Mouse (Mus musculus) MEL (cell line): Measurements from ENCODE around the gene Gpr171. TPM values are rescaled to one million over a fixed set of nuclear protein-coding genes. Genes with fewer than 3 reads are reported as not detected.

ENCODE experiments used
- DNase-seq: peaks from one replicate; pipeline ENCODE4 v3.0.0; 2011; ENCODE audit warnings: low read depth, low spot score
- H3K27ac ChIP-seq: 2 replicates; pipeline ENCODE4 v1.5.1; 2012; ENCODE audit warnings: low read depth, mild to moderate bottlenecking, control low read depth, low read length, moderate library complexity; ENCODE audit not compliant: control insufficient read depth
- H3K27me3 ChIP-seq, 2 experiments: fragments of 150-350 bp in 1 of 2; sonication (generic) in 1 of 2; 2 replicates each; pipeline ENCODE4 v1.6.1; 2012; ENCODE audit warnings: low read length in 2 of 2, mild to moderate bottlenecking in 2 of 2, improper control_type of control experiment in 1 of 2, moderate library complexity in 1 of 2; ENCODE audit not compliant: insufficient read depth in 2 of 2, control insufficient read depth in 1 of 2
- H3K36me3 ChIP-seq, 2 experiments: 2 replicates each; pipeline ENCODE4 v1.6.1; 2012 to 2014; ENCODE audit warnings: low read length in 2 of 2, improper control_type of control experiment in 1 of 2, inconsistent platforms in 1 of 2, mild to moderate bottlenecking in 1 of 2; ENCODE audit not compliant: insufficient read depth in 2 of 2, control insufficient read depth in 1 of 2
- H3K4me1 ChIP-seq, 2 experiments: fragments of 150-350 bp in 1 of 2; sonication (generic) in 1 of 2; 2 replicates each; pipeline ENCODE4 v1.6.1; 2012; ENCODE audit warnings: low read length in 2 of 2, improper control_type of control experiment in 1 of 2, mild to moderate bottlenecking in 1 of 2; ENCODE audit not compliant: insufficient read depth in 2 of 2, control insufficient read depth in 1 of 2
- H3K4me3 ChIP-seq, 2 experiments: fragments of 150-350 bp in 1 of 2; sonication (generic) in 1 of 2; 2 replicates each; pipeline ENCODE4 v1.5.1; 2012; ENCODE audit warnings: low read depth in 2 of 2, low read length in 2 of 2, mild to moderate bottlenecking in 2 of 2, moderate library complexity in 2 of 2, control low read depth in 1 of 2, improper control_type of control experiment in 1 of 2; ENCODE audit not compliant: control insufficient read depth in 1 of 2, insufficient read depth in 1 of 2
- H3K79me2 ChIP-seq: 2 replicates; pipeline ENCODE4 v1.6.1; 2012; ENCODE audit warnings: mild to moderate bottlenecking, low read length, moderate library complexity; ENCODE audit not compliant: control insufficient read depth, poor library complexity, insufficient read depth
- H3K9ac ChIP-seq: 2 replicates; pipeline ENCODE4 v1.6.1; 2012; ENCODE audit warnings: low read depth, mild to moderate bottlenecking, control low read depth, low read length, moderate library complexity; ENCODE audit not compliant: control insufficient read depth, poor library complexity, severe bottlenecking
- H3K9me3 ChIP-seq: fragments of 150-350 bp; sonication (generic); replicated peaks from 2 replicates; pipeline ENCODE4 v1.6.1; 2012; ENCODE audit warnings: mild to moderate bottlenecking, low read length, improper control_type of control experiment, moderate library complexity; ENCODE audit not compliant: insufficient read depth
- BHLHE40 ChIP-seq: IDR thresholded peaks from 2 replicates; pipeline ENCODE4 v1.6.1; 2012; ENCODE audit warnings: low read depth, mild to moderate bottlenecking, inconsistent platforms, low read length, improper control_type of control experiment, borderline replicate concordance
- CHD2 ChIP-seq: IDR thresholded peaks from 2 replicates; pipeline ENCODE4 v1.6.1; 2011; ENCODE audit warnings: low read length, improper control_type of control experiment
- E2F4 ChIP-seq: IDR thresholded peaks from 2 replicates; pipeline ENCODE4 v1.6.1; 2011; ENCODE audit warnings: low read depth, low read length, improper control_type of control experiment, borderline replicate concordance
- EP300 ChIP-seq, 2 experiments: IDR thresholded peaks; 2 replicates each; pipeline ENCODE4 v1.6.1; 2011; ENCODE audit warnings: improper control_type of control experiment in 2 of 2, low read length in 2 of 2, low read depth in 1 of 2, mild to moderate bottlenecking in 1 of 2
- ETS1 ChIP-seq: IDR thresholded peaks from 2 replicates; pipeline ENCODE4 v1.6.1; 2012; ENCODE audit warnings: low read depth, mild to moderate bottlenecking, inconsistent platforms, low read length, improper control_type of control experiment, moderate library complexity
- GATA1 ChIP-seq: IDR thresholded peaks from 2 replicates; pipeline ENCODE4 v1.6.1; 2011; ENCODE audit warnings: low read depth, low read length, improper control_type of control experiment
- HCFC1 ChIP-seq: IDR thresholded peaks from 2 replicates; pipeline ENCODE4 v1.6.1; 2012; ENCODE audit warnings: low read depth, mild to moderate bottlenecking, inconsistent platforms, low read length, improper control_type of control experiment, moderate library complexity
- MAFK ChIP-seq: IDR thresholded peaks from 2 replicates; pipeline ENCODE4 v1.6.1; 2011; ENCODE audit warnings: low read depth, mild to moderate bottlenecking, low read length, improper control_type of control experiment, borderline replicate concordance
- MAZ ChIP-seq: IDR thresholded peaks from 2 replicates; pipeline ENCODE4 v1.6.1; 2012; ENCODE audit warnings: low read depth, mild to moderate bottlenecking, inconsistent platforms, low read length, improper control_type of control experiment
- MEF2A ChIP-seq: IDR thresholded peaks from 2 replicates; pipeline ENCODE4 v1.6.1; 2014; ENCODE audit warnings: low read depth, mild to moderate bottlenecking, inconsistent platforms, low read length, improper control_type of control experiment; ENCODE audit not compliant: poor library complexity, insufficient replicate concordance, severe bottlenecking; ENCODE audit errors: extremely low read depth
- NELFE ChIP-seq: IDR thresholded peaks from 2 replicates; pipeline ENCODE4 v1.6.1; 2011; ENCODE audit warnings: low read depth, low read length, improper control_type of control experiment
- POLR2AphosphoS5 ChIP-seq: IDR thresholded peaks from 2 replicates; pipeline ENCODE4 v1.6.1; 2012; ENCODE audit warnings: low read depth, borderline replicate concordance, mild to moderate bottlenecking, inconsistent platforms, low read length, moderate library complexity, mixed read lengths
- RCOR1 ChIP-seq: IDR thresholded peaks from 2 replicates; pipeline ENCODE4 v1.6.1; 2012; ENCODE audit warnings: low read depth, mild to moderate bottlenecking, inconsistent platforms, low read length, improper control_type of control experiment
- SIN3A ChIP-seq: IDR thresholded peaks from 2 replicates; pipeline ENCODE4 v1.6.1; 2012; ENCODE audit warnings: low read length, improper control_type of control experiment, inconsistent platforms
- TCF12 ChIP-seq: IDR thresholded peaks from 2 replicates; pipeline ENCODE4 v1.6.1; 2014; ENCODE audit warnings: low read depth, mild to moderate bottlenecking, inconsistent platforms, low read length, improper control_type of control experiment, moderate library complexity
- UBTF ChIP-seq: IDR thresholded peaks from 2 replicates; pipeline ENCODE4 v1.6.1; 2012; ENCODE audit warnings: low read depth, mild to moderate bottlenecking, inconsistent platforms, low read length, improper control_type of control experiment, moderate library complexity, borderline replicate concordance; ENCODE audit not compliant: insufficient read depth
- USF2 ChIP-seq, 2 experiments: IDR thresholded peaks; 2 replicates each; pipeline ENCODE4 v1.6.1; 2011 to 2012; ENCODE audit warnings: improper control_type of control experiment in 2 of 2, low read length in 2 of 2, borderline replicate concordance in 1 of 2, inconsistent platforms in 1 of 2, low read depth in 1 of 2, mild to moderate bottlenecking in 1 of 2; ENCODE audit not compliant: insufficient read depth in 1 of 2
- ZC3H11A ChIP-seq: IDR thresholded peaks from 2 replicates; pipeline ENCODE4 v1.6.1; 2012; ENCODE audit warnings: low read depth, mild to moderate bottlenecking, inconsistent platforms, low read length, improper control_type of control experiment
- ZMIZ1 ChIP-seq: IDR thresholded peaks from 2 replicates; pipeline ENCODE4 v1.6.1; 2012; ENCODE audit warnings: low read depth, mild to moderate bottlenecking, inconsistent platforms, low read length, improper control_type of control experiment, moderate library complexity
- ZNF384 ChIP-seq: IDR thresholded peaks from 2 replicates; pipeline ENCODE4 v1.6.1; 2012; ENCODE audit warnings: low read depth, mild to moderate bottlenecking, inconsistent platforms, low read length, improper control_type of control experiment
- polyA plus RNA-seq, 2 experiments: library from polyadenylated mRNA; stranded (reverse) in 1 of 2; unstranded in 1 of 2; fragments of >175 nt in 1 of 2; fragments of >200 nt in 1 of 2; gene quantifications; 2 replicates each; pipeline versions ENCODE4 v1.2.1 to v1.2.4; 2012; ENCODE audit warnings: low replicate concordance in 2 of 2, low read depth in 1 of 2; ENCODE audit not compliant: insufficient read length in 2 of 2, insufficient read depth in 1 of 2, missing spikeins in 1 of 2
- total RNA-seq: library from RNA; depleted of rRNA; stranded (reverse); fragments of 300-350 nt; gene quantifications from 2 replicates; pipeline ENCODE4 v1.2.3, GENCODE M21; 2012

Gpr171 gene
- total and polyA plus RNA-seq, 3 experiments = not detected

- no peaks in the 10 kb centered on the region for H3K79me2 ChIP-seq
- TF ChIP-seq TCF12 = peak; percentile 57; the same call in 1 of the 2 replicates
- no peak for TF ChIP-seq HCFC1
- TF ChIP-seq MAFK = no peak
- peak; percentile 85 for TF ChIP-seq GATA1
- TF ChIP-seq ETS1 = peak; percentile 91
- peak; percentile 74 for DNase-seq
- H3K36me3 ChIP-seq = peaks cover 0 to 37% of the 10 kb centered on the region in 2 experiments; a peak in 2 of 4 replicates
- no peak overlapping the region for H3K27ac ChIP-seq
- peak overlapping the region in 1 of 2 experiments; percentile 34; a peak in 3 of 4 replicates for H3K4me3 ChIP-seq
- no peaks in the 10 kb centered on the region for H3K27me3 ChIP-seq
- no peaks in the 10 kb centered on the region for H3K9me3 ChIP-seq
- H3K9ac ChIP-seq = peak overlapping the region; percentile 50
- H3K4me1 ChIP-seq = peaks cover 0 to 28% of the 10 kb centered on the region in 2 experiments; a peak in 3 of 4 replicates
Measured at GRCm38 (mm10) chr3:59130431-59130830, 28.8 kb upstream of the Gpr171 start.

GRCm38 (mm10) chr3:59129547-59129946 lies 27.9 kb upstream of the Gpr171 start:
- Histone ChIP-seq H3K4me3 (no peak overlapping the region), H3K27ac (no peak overlapping the region), H3K27me3 (no peaks in the 10 kb centered on the region), H3K9ac (no peak overlapping the region), H3K79me2 (no peaks in the 10 kb centered on the region), H3K4me1 (peaks cover 0 to 35% of the 10 kb centered on the region in 2 experiments; a peak in 3 of 4 replicates), H3K36me3 (peaks cover 0 to 41% of the 10 kb centered on the region in 2 experiments; a peak in 2 of 4 replicates), H3K9me3 (no peaks in the 10 kb centered on the region)
- TF ChIP-seq E2F4 = no peak
- no peak for TF ChIP-seq GATA1
- TF ChIP-seq HCFC1 = no peak
- no peak for TF ChIP-seq POLR2AphosphoS5
- no peak for TF ChIP-seq SIN3A
- TF ChIP-seq UBTF = no peak
- TF ChIP-seq NELFE = no peak
- no peak for TF ChIP-seq BHLHE40
- TF ChIP-seq EP300 (IDR thresholded peaks at IDR 0.05; ENCODE audit: low read depth in 1 of 2, low read length in 2 of 2) = no peak
- no peak for TF ChIP-seq MEF2A
- no peak for DNase-seq

- H3K9ac ChIP-seq = no peak overlapping the region
- no peaks in the 10 kb centered on the region for H3K9me3 ChIP-seq
- peaks cover 0 to 30% of the 10 kb centered on the region in 2 experiments; a peak in 3 of 4 replicates for H3K4me1 ChIP-seq
- H3K27ac ChIP-seq = no peak overlapping the region
- no peaks in the 10 kb centered on the region for H3K79me2 ChIP-seq
- no peak overlapping the region for H3K4me3 ChIP-seq
- no peak for DNase-seq
- no peaks in the 10 kb centered on the region for H3K27me3 ChIP-seq
- H3K36me3 ChIP-seq = peaks cover 0 to 36% of the 10 kb centered on the region in 2 experiments; a peak in 2 of 4 replicates
- no peak for TF ChIP-seq UBTF
- TF ChIP-seq ZC3H11A = no peak
- no peak for TF ChIP-seq MAZ
- no peak for TF ChIP-seq CHD2
- no peak for TF ChIP-seq ZNF384
- TF ChIP-seq USF2 (IDR thresholded peaks at IDR 0.05; ENCODE audit: borderline replicate concordance in 1 of 2, insufficient read depth in 1 of 2, low read depth in 1 of 2, low read length in 2 of 2) = no peak
- TF ChIP-seq RCOR1 = no peak
- TF ChIP-seq ZMIZ1 = no peak
- TF ChIP-seq E2F4 = no peak
- TF ChIP-seq GATA1 = no peak
- TF ChIP-seq MEF2A = no peak
- TF ChIP-seq, all 39 proteins: peak for 0
Measured at GRCm38 (mm10) chr3:59128681-59129080, 27.1 kb upstream of the Gpr171 start.
